Mouse (Mus musculus) gastrocnemius, postnatal 25 days (tissue): ENCODE measurements at regions not wholly inside any gene's neighbourhood (a gene's known extent, or its start where the extent isn't known, plus 50 kb on each side); places are given as distances from the start of the nearest gene placed in this dataset.

ENCODE experiments used
- DNase-seq: peaks from one replicate; pipeline ENCODE4 v3.0.0; 2022

DNA sequence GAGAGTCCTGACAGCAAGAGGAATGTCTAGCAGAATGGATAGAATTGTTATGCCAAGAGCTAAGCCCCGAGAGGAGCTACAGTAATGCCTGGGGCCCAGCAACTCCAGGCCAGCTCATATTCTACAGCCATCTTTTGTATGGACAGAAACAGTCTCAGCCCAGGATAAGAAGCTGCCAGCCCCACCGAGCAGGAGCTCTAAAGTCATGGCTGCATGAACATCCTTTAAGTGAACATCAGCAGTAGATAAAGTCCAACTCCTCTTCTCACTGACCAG, 141.6 kb upstream of the Snx19 start:
- no peak for DNase-seq

GRCm38 (mm10) chr9:30299844-30300243, 127.1 kb upstream of the Snx19 start:
- DNase-seq: no peak

GRCm38 (mm10) chr9:30308281-30308680, 118.6 kb upstream of the Snx19 start:
- no peak for DNase-seq

- no peak for DNase-seq
Observed at GRCm38 (mm10) chr9:30313360-30313759, 113.5 kb upstream of the Snx19 start.

- DNase-seq: peak; percentile 5
Observed at GRCm38 (mm10) chr9:30314355-30315171, 112.3 kb upstream of the Snx19 start.

GRCm38 (mm10) chr9:30315172-30315644, 111.7 kb upstream of the Snx19 start:
- DNase-seq: no peak

DNA sequence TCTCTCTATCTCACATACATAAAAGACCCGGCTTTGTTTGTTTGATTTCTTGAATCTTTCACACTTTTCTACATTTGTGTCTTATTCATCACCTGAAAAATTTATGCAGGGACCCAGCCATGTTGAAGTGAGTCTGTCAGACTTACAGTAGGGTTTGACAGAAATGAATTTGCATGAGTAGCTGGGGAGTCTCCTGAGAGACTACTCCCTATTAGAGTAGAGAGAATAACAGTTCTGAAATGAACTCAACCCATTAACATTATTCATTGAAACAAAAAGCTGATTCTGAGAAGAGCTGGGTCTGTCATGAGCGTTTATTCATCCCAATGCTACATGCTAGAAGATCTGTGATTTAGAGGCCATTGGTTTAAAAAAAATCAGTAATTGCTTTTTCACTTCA, 82.0 kb upstream of the Snx19 start:
- DNase-seq: no peak

GRCm38 (mm10) chr9:30353965-30354364, 72.9 kb upstream of the Snx19 start:
- DNase-seq: no peak

DNA sequence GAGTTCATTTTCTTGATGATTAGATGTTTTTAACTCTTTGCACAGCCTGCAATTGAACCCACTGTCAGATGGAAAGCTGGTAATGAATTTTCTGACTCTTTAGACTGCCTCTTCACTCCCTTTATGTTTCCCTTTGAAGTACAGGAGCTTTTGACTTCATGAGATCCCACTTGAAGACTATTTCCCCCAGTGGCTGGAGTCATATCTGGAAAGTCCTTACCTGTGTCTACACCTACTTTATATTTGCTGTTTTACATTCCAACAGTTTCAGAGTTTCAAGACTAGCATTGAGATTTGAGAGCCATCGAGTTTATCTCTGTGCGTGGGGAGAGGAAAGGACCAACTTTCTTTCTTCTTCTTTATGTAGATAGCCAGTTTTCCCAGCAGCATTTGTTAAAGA, 71.3 kb upstream of the Snx19 start:
- no peak for DNase-seq

DNA sequence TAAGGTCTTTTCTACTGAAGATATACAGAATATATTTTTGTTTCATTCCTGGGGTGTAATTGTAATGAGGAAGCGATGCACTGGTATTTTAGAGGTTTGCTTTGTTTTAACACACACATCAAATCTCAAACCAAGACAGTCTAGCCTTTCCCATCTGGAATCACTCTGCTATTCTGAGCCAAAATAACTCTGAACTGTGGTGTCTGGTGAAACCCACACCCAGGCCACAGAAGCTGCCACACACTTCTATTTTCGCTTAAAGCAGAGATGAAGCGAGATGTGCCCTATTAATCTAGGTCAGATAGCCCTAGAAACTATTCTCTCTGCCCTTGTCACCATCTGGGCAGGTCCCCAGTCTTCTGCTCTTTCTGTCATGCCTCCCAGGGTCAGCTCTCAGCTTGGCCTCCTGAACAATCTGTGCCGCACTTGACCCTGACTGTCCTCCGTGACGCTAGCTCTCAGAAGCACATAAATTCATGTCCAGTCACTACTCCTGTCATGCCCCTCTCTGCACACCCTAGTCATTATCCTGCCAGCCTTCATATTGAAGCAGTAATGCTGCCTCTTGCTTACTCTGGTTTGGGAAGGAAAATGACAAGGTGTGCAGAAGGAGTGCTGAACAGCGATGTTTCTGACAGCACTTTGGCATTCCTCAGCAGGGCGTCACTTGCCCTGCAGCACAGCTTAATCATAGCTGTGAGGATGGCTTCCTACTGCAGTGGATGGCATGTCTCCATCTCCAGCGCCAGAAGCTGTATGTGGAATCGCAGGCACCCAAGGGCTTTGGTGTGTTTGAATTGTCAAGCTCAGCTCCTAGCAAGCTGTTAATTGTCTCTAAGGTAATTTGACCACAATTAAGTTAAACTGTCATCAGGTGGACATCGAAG, 57.1 kb upstream of the Snx19 start:
- DNase-seq: no peak

DNA sequence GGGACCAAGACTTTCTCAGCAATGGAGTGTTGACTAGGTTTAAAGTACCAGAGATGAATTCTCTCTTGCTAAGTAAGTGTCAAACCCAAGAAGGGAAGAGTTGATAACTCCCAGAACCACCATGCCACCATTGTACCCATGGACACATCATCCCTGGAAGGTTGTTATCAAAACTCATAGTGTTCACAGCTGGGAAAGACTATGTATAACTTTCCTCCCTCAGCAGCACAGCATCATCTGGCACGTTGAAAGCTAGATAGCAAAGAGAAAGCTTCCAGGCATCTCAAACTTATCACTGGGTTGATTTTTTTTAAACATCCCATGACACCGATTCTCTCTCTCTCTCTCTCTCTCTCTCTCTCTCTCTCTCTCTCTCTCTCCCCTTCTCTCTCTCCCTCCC, 56.1 kb upstream of the Snx19 start:
- DNase-seq: no peak

GRCm38 (mm10) chr9:30376908-30377307, 50.0 kb upstream of the Snx19 start:
- DNase-seq: no peak
